Mouse (Mus musculus): ENCODE measurements around the gene Slf2.

GRCm38 (mm10) chr19:44896450-44896849, 34.5 kb upstream of the Slf2 start:
- no peak for TF ChIP-seq POLR2A (IDR thresholded peaks at IDR 0.05; ENCODE audit: extremely low read depth, insufficient read depth, low read length)
- TF ChIP-seq CTCF (IDR thresholded peaks at IDR 0.05; ENCODE audit: low read depth, low read length): no peak
